8 mouse cellular contexts compared by ENCODE assay signal in genomic region chrX:103551304-103551703, GRCm38 (mm10).
DNase-seq lines count a peak whose midpoint lies in the region; ATAC-seq and TF ChIP-seq lines count a peak whose summit lies in the region.

No protein-coding gene starts in this region.

- no peak overlapping the region for H3K4me2 ChIP-seq in hindbrain, postnatal 0 days (ENCODE audit: low read depth, low read length)
- H3K4me2 ChIP-seq in hindbrain, embryonic 14.5 days (replicated peaks), result no peak overlapping the region
- no peak overlapping the region for H3K4me2 ChIP-seq in embryonic facial prominence, embryonic 12.5 days (replicated peaks)
- H3K4me2 ChIP-seq in hindbrain, embryonic 13.5 days, result no peak overlapping the region

- ATAC-seq in hindbrain, postnatal 0 days, result peak; percentile 33; the same call in 1 of the 2 replicates
- ATAC-seq in hindbrain, embryonic 14.5 days (ENCODE audit: low FRiP score), result no peak
- ATAC-seq in embryonic facial prominence, embryonic 12.5 days (ENCODE audit: insufficient number of reproducible peaks, insufficient read depth, low FRiP score, low TSS enrichment), result no peak
- ATAC-seq in hindbrain, embryonic 13.5 days (ENCODE audit: low FRiP score), result no peak

- intact Hi-C loops in heart, postnatal 14 days (cut with DNase I), result loop anchor here (5.0 kb wide), 1 partner anchor 54 kb away; no protein-coding TSS in a partner anchor

- DNase-seq in hindbrain, postnatal 0 days (ENCODE audit: low spot score), result peak; percentile 33
- no peak for DNase-seq in hindbrain, embryonic 14.5 days (ENCODE audit: low spot score)
- peak; percentile 47 to 63 for DNase-seq in heart, postnatal 14 days
- no peak for DNase-seq in limb, embryonic 10.5 days (ENCODE audit: low spot score)
- peak; percentile 60 for DNase-seq in telencephalon, adult 2 months (ENCODE audit: low read depth, low spot score)
- DNase-seq in cerebellum, postnatal 4 days (ENCODE audit: low spot score in 2 of 2), result no peak

- H3K9ac ChIP-seq in hindbrain, postnatal 0 days (replicated peaks; ENCODE audit: low read length), result no peak overlapping the region
- no peak overlapping the region for H3K9ac ChIP-seq in hindbrain, embryonic 14.5 days
- no peak overlapping the region for H3K9ac ChIP-seq in embryonic facial prominence, embryonic 12.5 days
- no peak overlapping the region for H3K9ac ChIP-seq in hindbrain, embryonic 13.5 days

- H3K36me3 ChIP-seq in hindbrain, postnatal 0 days (ENCODE audit: insufficient read depth, low read length), result no peaks in the 10 kb centered on the region
- no peaks in the 10 kb centered on the region for H3K36me3 ChIP-seq in hindbrain, embryonic 14.5 days (replicated peaks; ENCODE audit: control insufficient read depth, insufficient read depth)
- H3K36me3 ChIP-seq in embryonic facial prominence, embryonic 12.5 days, result no peaks in the 10 kb centered on the region
- H3K36me3 ChIP-seq in limb, embryonic 10.5 days, result no peaks in the 10 kb centered on the region
- H3K36me3 ChIP-seq in hindbrain, embryonic 13.5 days, result no peaks in the 10 kb centered on the region

- no peak for TF ChIP-seq CTCF in hindbrain, postnatal 0 days (IDR thresholded peaks at IDR 0.05; ENCODE audit: low read depth)

- H3K9me3 ChIP-seq in hindbrain, postnatal 0 days (ENCODE audit: low read length), result no peaks in the 10 kb centered on the region
- no peaks in the 10 kb centered on the region for H3K9me3 ChIP-seq in hindbrain, embryonic 14.5 days (ENCODE audit: control insufficient read depth, low read length)
- H3K9me3 ChIP-seq in embryonic facial prominence, embryonic 12.5 days, result no peaks in the 10 kb centered on the region
- no peaks in the 10 kb centered on the region for H3K9me3 ChIP-seq in limb, embryonic 10.5 days (replicated peaks)
- H3K9me3 ChIP-seq in hindbrain, embryonic 13.5 days, result no peaks in the 10 kb centered on the region

- H3K27ac ChIP-seq in hindbrain, postnatal 0 days, result no peak overlapping the region
- H3K27ac ChIP-seq in hindbrain, embryonic 14.5 days, result no peak overlapping the region
- H3K27ac ChIP-seq in embryonic facial prominence, embryonic 12.5 days, result 0 out of 2 replicates have a peak overlapping the region, but pooled peaks have one; percentile 50
- peak overlapping the region; percentile 58; the same call in 1 of the 2 replicates for H3K27ac ChIP-seq in limb, embryonic 10.5 days
- no peak overlapping the region for H3K27ac ChIP-seq in hindbrain, embryonic 13.5 days

- H3K4me1 ChIP-seq in hindbrain, postnatal 0 days (ENCODE audit: insufficient read depth, low read length), result no peaks in the 10 kb centered on the region; the same call in 1 of the 2 replicates
- H3K4me1 ChIP-seq in hindbrain, embryonic 14.5 days (replicated peaks; ENCODE audit: control insufficient read depth, insufficient read depth, low read length), result peaks cover 5% of the 10 kb centered on the region; the same call in 1 of the 2 replicates
- H3K4me1 ChIP-seq in embryonic facial prominence, embryonic 12.5 days, result peaks cover 6% of the 10 kb centered on the region; the same call in 1 of the 2 replicates
- peaks cover 18% of the 10 kb centered on the region for H3K4me1 ChIP-seq in limb, embryonic 10.5 days
- peaks cover 5% of the 10 kb centered on the region for H3K4me1 ChIP-seq in hindbrain, embryonic 13.5 days (replicated peaks)

- H3K27me3 ChIP-seq in hindbrain, postnatal 0 days (ENCODE audit: insufficient read depth, low read length), result no peaks in the 10 kb centered on the region
- no peaks in the 10 kb centered on the region for H3K27me3 ChIP-seq in hindbrain, embryonic 14.5 days (ENCODE audit: control insufficient read depth, insufficient read depth, low read length)
- H3K27me3 ChIP-seq in embryonic facial prominence, embryonic 12.5 days, result no peaks in the 10 kb centered on the region
- no peaks in the 10 kb centered on the region for H3K27me3 ChIP-seq in limb, embryonic 10.5 days (ENCODE audit: low read depth, poor library complexity, severe bottlenecking)
- no peaks in the 10 kb centered on the region for H3K27me3 ChIP-seq in hindbrain, embryonic 13.5 days

- WGBS in hindbrain, postnatal 0 days, result 82% methylated on average over 14 of the region's 14 CpGs
- 86% methylated on average over 14 of the region's 14 CpGs for WGBS in hindbrain, embryonic 14.5 days
- 80% methylated on average over 14 of the region's 14 CpGs for WGBS in embryonic facial prominence, embryonic 12.5 days
- 92% methylated on average over 14 of the region's 14 CpGs for WGBS in limb, embryonic 10.5 days
- 90% methylated on average over 14 of the region's 14 CpGs for WGBS in hindbrain, embryonic 13.5 days

- H3K4me3 ChIP-seq in hindbrain, postnatal 0 days (ENCODE audit: low read length), result no peak overlapping the region
- no peak overlapping the region for H3K4me3 ChIP-seq in hindbrain, embryonic 14.5 days (replicated peaks; ENCODE audit: low read length)
- H3K4me3 ChIP-seq in embryonic facial prominence, embryonic 12.5 days, result no peak overlapping the region
- H3K4me3 ChIP-seq in limb, embryonic 10.5 days, result no peak overlapping the region
- no peak overlapping the region for H3K4me3 ChIP-seq in hindbrain, embryonic 13.5 days

Comparison
In these comparisons a context has a peak if more than half of its experiments do, and no peak if none do; other contexts are left out.
1. DNase-seq: peak in hindbrain, postnatal 0 days (single experiment), heart, postnatal 14 days (2 of 2) and telencephalon, adult 2 months (single experiment); none in hindbrain, embryonic 14.5 days (single experiment), limb, embryonic 10.5 days (single experiment) and cerebellum, postnatal 4 days (0 of 2).
2. H3K27ac ChIP-seq: peak in embryonic facial prominence, embryonic 12.5 days (single experiment) and limb, embryonic 10.5 days (single experiment); none in hindbrain, postnatal 0 days (single experiment), hindbrain, embryonic 14.5 days (single experiment) and hindbrain, embryonic 13.5 days (single experiment).